Mouse (Mus musculus): ENCODE data around the gene Tesc.
A peak's percentile ranks its signal among the peaks of the same experiment; 100 is the strongest.

Gene Tesc

GRCm38 (mm10) chr5:118073213-118073773, 45.8 kb downstream of the Tesc start:
- DNase-seq (ENCODE audit: low read depth, low spot score) = no peak

- no peak for DNase-seq (ENCODE audit: low read depth, low spot score)
Observed at GRCm38 (mm10) chr5:118076721-118077592, 49.4 kb downstream of the Tesc start.

- DNase-seq (ENCODE audit: low read depth, low spot score) = no peak
Observed at GRCm38 (mm10) chr5:118078550-118078949, 51.0 kb downstream of the Tesc start.

- no peak for DNase-seq (ENCODE audit: low read depth, low spot score)
Observed at GRCm38 (mm10) chr5:118079354-118079753, 51.8 kb downstream of the Tesc start.

GRCm38 (mm10) chr5:118079839-118080250, 52.3 kb downstream of the Tesc start:
- DNase-seq (ENCODE audit: low read depth, low spot score) = no peak

- no peak for DNase-seq (ENCODE audit: low read depth, low spot score)
Observed at GRCm38 (mm10) chr5:118081374-118081949, 53.9 kb downstream of the Tesc start.

GRCm38 (mm10) chr5:118081996-118082395, 54.5 kb downstream of the Tesc start:
- no peak for DNase-seq (ENCODE audit: low read depth, low spot score)

GRCm38 (mm10) chr5:118083060-118083638, 55.6 kb downstream of the Tesc start:
- DNase-seq (ENCODE audit: low read depth, low spot score) = no peak

GRCm38 (mm10) chr5:118084171-118084727, 56.7 kb downstream of the Tesc start:
- DNase-seq (ENCODE audit: low read depth, low spot score) = no peak

- no peak for DNase-seq (ENCODE audit: low read depth, low spot score)
Observed at GRCm38 (mm10) chr5:118085313-118085712, 57.8 kb downstream of the Tesc start.

- DNase-seq (ENCODE audit: low read depth, low spot score) = no peak
Observed at GRCm38 (mm10) chr5:118086956-118087355, 59.4 kb downstream of the Tesc start.

GRCm38 (mm10) chr5:118089102-118089501, 61.6 kb downstream of the Tesc start:
- peak; percentile 61 for DNase-seq (ENCODE audit: low read depth, low spot score)

- no peak for DNase-seq (ENCODE audit: low read depth, low spot score)
Observed at GRCm38 (mm10) chr5:118090101-118090500, 62.6 kb downstream of the Tesc start.

GRCm38 (mm10) chr5:118090837-118091236, 63.3 kb downstream of the Tesc start:
- DNase-seq (ENCODE audit: low read depth, low spot score) = no peak

GRCm38 (mm10) chr5:118093321-118094035, 65.9 kb downstream of the Tesc start:
- no peak for DNase-seq (ENCODE audit: low read depth, low spot score)

- DNase-seq (ENCODE audit: low read depth, low spot score) = no peak
Observed at GRCm38 (mm10) chr5:118095433-118095832, 67.9 kb downstream of the Tesc start.

GRCm38 (mm10) chr5:118095849-118096248, 68.3 kb downstream of the Tesc start:
- DNase-seq (ENCODE audit: low read depth, low spot score) = no peak

- no peak for DNase-seq (ENCODE audit: low read depth, low spot score)
Observed at GRCm38 (mm10) chr5:118096317-118096716, 68.8 kb downstream of the Tesc start.

GRCm38 (mm10) chr5:118099069-118099869, 71.7 kb downstream of the Tesc start:
- no peak for DNase-seq (ENCODE audit: low read depth, low spot score)

GRCm38 (mm10) chr5:118099870-118100478, 72.4 kb downstream of the Tesc start:
- DNase-seq (ENCODE audit: low read depth, low spot score) = no peak

Measured in retina, postnatal 7 days (tissue).